Mouse (Mus musculus) embryonic facial prominence, embryonic 12.5 days (tissue): ENCODE measurements around the gene 2300003K06Rik. TPM values are rescaled to one million over a fixed set of nuclear protein-coding genes. Genes with fewer than 3 reads are reported as not detected.
"Not testable (repeated sequence)": the region's sequence is repeated elsewhere in the genome, so short reads cannot be mapped to it uniquely, and the experiment has no call there.

ENCODE experiments used
- ATAC-seq: fragments of 200-750 bp; cut with Nextera tagmentation; 2 replicates; pipeline ENCODE4 v1.8.0; 2017; ENCODE audit not compliant: insufficient number of reproducible peaks, insufficient read depth, low FRiP score, low TSS enrichment
- H3K27ac ChIP-seq: fragments of 300-500 bp; sonication (generic); 2 replicates; pipeline ENCODE4 v1.5.1; 2016; ENCODE audit warnings: mild to moderate bottlenecking
- H3K27me3 ChIP-seq: fragments of 300-500 bp; sonication (generic); 2 replicates; pipeline ENCODE4 v1.6.1; 2016; ENCODE audit warnings: mild to moderate bottlenecking, moderate library complexity
- H3K36me3 ChIP-seq: fragments of 300-500 bp; sonication (generic); 2 replicates; pipeline ENCODE4 v1.6.1; 2016; ENCODE audit warnings: mild to moderate bottlenecking
- H3K4me1 ChIP-seq: fragments of 300-500 bp; sonication (generic); 2 replicates; pipeline ENCODE4 v1.6.1; 2016
- H3K4me2 ChIP-seq: fragments of 300-500 bp; sonication (generic); replicated peaks from 2 replicates; pipeline ENCODE4 v1.6.1; 2016; ENCODE audit warnings: mild to moderate bottlenecking, moderate library complexity
- H3K4me3 ChIP-seq: fragments of 300-500 bp; sonication (generic); 2 replicates; pipeline ENCODE4 v1.5.1; 2016; ENCODE audit warnings: mild to moderate bottlenecking
- H3K9ac ChIP-seq: fragments of 300-500 bp; sonication (generic); 2 replicates; pipeline ENCODE4 v1.6.1; 2016; ENCODE audit warnings: mild to moderate bottlenecking, moderate library complexity
- H3K9me3 ChIP-seq: fragments of 300-500 bp; sonication (generic); 2 replicates; pipeline ENCODE4 v1.6.1; 2016; ENCODE audit warnings: mild to moderate bottlenecking, moderate library complexity
- WGBS: fragments of 180-500 bp; shearing (Covaris S2); methylation state at CpG from one replicate; pipeline ENCODE4 v1.1.7; 2016; 5-methylcytosine and 5-hydroxymethylcytosine counted together
- polyA plus RNA-seq: library from polyadenylated mRNA; unstranded; fragments of >200 nt; fragmentation: Nextera tagmentation; extraction: Ambion mirVana; gene quantifications from 2 replicates; pipeline ENCODE4 v1.2.1, GENCODE M21; 2016

Gene 2300003K06Rik
- not detected in 2 replicates for polyA plus RNA-seq

DNA sequence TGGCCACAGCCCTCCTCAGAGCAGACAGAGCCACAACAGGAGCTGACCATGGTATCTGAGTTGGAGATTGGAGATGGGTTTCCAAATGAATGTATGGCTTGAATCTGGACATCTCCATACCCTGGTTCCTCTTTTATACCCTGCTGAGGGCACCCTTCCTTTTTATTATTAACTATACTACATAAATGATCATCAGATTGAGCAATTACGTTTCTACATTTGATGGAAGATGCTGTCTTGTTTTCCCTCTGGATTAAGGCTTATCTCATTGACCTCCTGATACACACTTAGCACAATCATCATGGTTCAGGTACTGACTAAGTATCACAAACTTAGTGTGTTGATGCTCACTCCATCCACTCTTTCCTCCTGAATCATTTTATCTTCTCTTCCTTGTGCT, at the start of gene 2300003K06Rik:
Gene 2300003K06Rik (minus strand): TSS at position 101 of the 400 bp plus-strand sequence.
- Histone ChIP-seq H3K27ac (no peak within 1 kb of the TSS), H3K4me1 (no peaks in the 10 kb centered on the region), H3K9ac (no peak within 1 kb of the TSS), H3K27me3 (no peaks in the 10 kb centered on the region), H3K4me3 (no peak within 1 kb of the TSS), H3K36me3 (no peaks in the 10 kb centered on the region), H3K4me2 (no peak within 1 kb of the TSS), H3K9me3 (no peaks in the 10 kb centered on the region; the same call in 1 of the 2 replicates)
- 73% methylated on average over 1 of the region's 1 CpGs for WGBS
- no peak for ATAC-seq

- H3K4me2 ChIP-seq, ATAC-seq: not testable (repeated sequence)
- WGBS, result 60% methylated on average over 1 of the region's 1 CpGs
These were observed 41.0 kb upstream of the 2300003K06Rik start, which contains the start of gene Gm11567 for GRCm38 (mm10) chr11:99878887-99879286. Gm11567 (plus strand) TSS chr11:99879187.

GRCm38 (mm10) chr11:99873089-99873488, 35.2 kb upstream of the 2300003K06Rik start, which contains the start of gene Krtap9-1:
Krtap9-1 (plus strand) TSS chr11:99873389.
- not testable (repeated sequence) for H3K27me3 ChIP-seq, H3K9ac ChIP-seq, H3K4me2 ChIP-seq, ATAC-seq, H3K27ac ChIP-seq, H3K9me3 ChIP-seq, H3K4me3 ChIP-seq, H3K36me3 ChIP-seq, H3K4me1 ChIP-seq
- 57% methylated on average over 1 of the region's 1 CpGs for WGBS

More at GRCm38 (mm10) chr11:99878887-99879286, 41.0 kb upstream of the 2300003K06Rik start, which contains the start of gene Gm11567:
- H3K27ac ChIP-seq, H3K4me3 ChIP-seq, H3K27me3 ChIP-seq, H3K9me3 ChIP-seq, H3K9ac ChIP-seq, H3K36me3 ChIP-seq, H3K4me1 ChIP-seq: not testable (repeated sequence)

GRCm38 (mm10) chr11:99864176-99864575, 26.3 kb upstream of the 2300003K06Rik start, which contains the start of gene Gm11559:
Gm11559 (plus strand) TSS chr11:99864476.
- H3K36me3 ChIP-seq, H3K4me1 ChIP-seq, H3K4me3 ChIP-seq, H3K9me3 ChIP-seq, H3K27ac ChIP-seq, H3K9ac ChIP-seq, H3K27me3 ChIP-seq, ATAC-seq, H3K4me2 ChIP-seq: not testable (repeated sequence)
- 76% methylated on average over 1 of the region's 1 CpGs for WGBS

- no peak for ATAC-seq
- H3K4me1 ChIP-seq, result no peaks in the 10 kb centered on the region
- no peak overlapping the region for H3K4me3 ChIP-seq
- 74% methylated on average over 2 of the region's 2 CpGs for WGBS
- H3K27ac ChIP-seq, result no peak overlapping the region
- H3K9me3 ChIP-seq, result no peaks in the 10 kb centered on the region
- no peaks in the 10 kb centered on the region for H3K36me3 ChIP-seq
- no peaks in the 10 kb centered on the region for H3K27me3 ChIP-seq
- H3K9ac ChIP-seq, result no peak overlapping the region
- no peak overlapping the region for H3K4me2 ChIP-seq
These were observed 20.9 kb upstream of the 2300003K06Rik start for GRCm38 (mm10) chr11:99858761-99859160.

DNA sequence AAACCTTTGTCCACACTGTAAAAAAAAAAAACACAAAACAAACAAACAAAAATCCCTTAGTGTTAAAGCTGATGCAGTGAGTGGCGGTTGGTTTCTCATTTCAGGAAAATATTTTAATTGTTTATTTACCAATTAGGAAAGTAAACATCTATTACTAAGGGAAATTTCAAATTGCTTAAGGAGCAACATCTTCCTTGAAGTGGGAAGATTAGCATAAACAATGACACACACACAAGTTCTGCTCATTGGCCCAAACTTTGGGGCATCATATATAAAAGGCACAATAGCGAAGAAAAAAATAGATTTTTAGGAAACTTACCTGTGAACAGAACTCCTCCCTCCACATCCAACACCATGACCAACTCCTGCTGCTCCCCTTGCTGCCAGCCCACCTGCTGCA, 19.8 kb upstream of the 2300003K06Rik start, which contains the start of gene Gm11568:
Gene Gm11568 (plus strand): TSS at position 301 of the 400 bp plus-strand sequence.
- Histone ChIP-seq H3K27ac (no peak within 1 kb of the TSS), H3K9me3 (no peaks in the 10 kb centered on the region), H3K4me1 (no peaks in the 10 kb centered on the region), H3K36me3 (no peaks in the 10 kb centered on the region), H3K9ac (no peak within 1 kb of the TSS), H3K27me3 (no peaks in the 10 kb centered on the region), H3K4me3 (no peak within 1 kb of the TSS), H3K4me2 (no peak within 1 kb of the TSS)
- no peak for ATAC-seq
- 82% methylated on average over 2 of the region's 2 CpGs for WGBS

DNA sequence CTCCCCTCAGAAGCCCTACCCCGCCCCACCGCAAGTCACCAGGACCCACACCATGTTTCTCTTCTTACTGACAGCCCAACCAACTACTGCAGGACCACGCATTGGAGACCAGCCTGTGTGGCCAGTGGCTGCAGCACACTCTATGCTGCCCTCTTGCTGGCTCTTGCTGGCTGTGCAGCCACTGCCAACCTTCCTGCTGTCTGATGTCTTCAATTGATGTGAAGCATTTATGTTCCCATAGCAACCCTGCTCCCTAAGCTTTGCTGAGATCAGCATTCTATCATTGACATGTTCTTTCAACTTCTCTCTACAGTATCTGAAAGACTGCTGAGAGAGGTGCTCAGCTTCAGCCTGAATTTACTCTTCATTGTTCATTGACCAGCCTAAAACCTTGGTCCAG, 16.3 kb upstream of the 2300003K06Rik start:
- Histone ChIP-seq H3K27ac (no peak overlapping the region), H3K4me1 (no peaks in the 10 kb centered on the region), H3K36me3 (no peaks in the 10 kb centered on the region), H3K9ac (no peak overlapping the region), H3K4me3 (no peak overlapping the region), H3K27me3 (no peaks in the 10 kb centered on the region), H3K4me2 (no peak overlapping the region), H3K9me3 (no peaks in the 10 kb centered on the region)
- 57% methylated on average over 3 of the region's 3 CpGs for WGBS
- no peak for ATAC-seq

GRCm38 (mm10) chr11:99851508-99851907, 13.6 kb upstream of the 2300003K06Rik start, which contains the start of gene Krtap4-16:
Krtap4-16 (minus strand) TSS chr11:99851608.
- Histone ChIP-seq H3K27ac (no peak within 1 kb of the TSS), H3K27me3 (no peaks in the 10 kb centered on the region), H3K9me3 (no peaks in the 10 kb centered on the region), H3K9ac (no peak within 1 kb of the TSS), H3K4me3 (no peak within 1 kb of the TSS), H3K4me1 (no peaks in the 10 kb centered on the region), H3K36me3 (no peaks in the 10 kb centered on the region), H3K4me2 (no peak within 1 kb of the TSS)
- no peak for ATAC-seq

DNA sequence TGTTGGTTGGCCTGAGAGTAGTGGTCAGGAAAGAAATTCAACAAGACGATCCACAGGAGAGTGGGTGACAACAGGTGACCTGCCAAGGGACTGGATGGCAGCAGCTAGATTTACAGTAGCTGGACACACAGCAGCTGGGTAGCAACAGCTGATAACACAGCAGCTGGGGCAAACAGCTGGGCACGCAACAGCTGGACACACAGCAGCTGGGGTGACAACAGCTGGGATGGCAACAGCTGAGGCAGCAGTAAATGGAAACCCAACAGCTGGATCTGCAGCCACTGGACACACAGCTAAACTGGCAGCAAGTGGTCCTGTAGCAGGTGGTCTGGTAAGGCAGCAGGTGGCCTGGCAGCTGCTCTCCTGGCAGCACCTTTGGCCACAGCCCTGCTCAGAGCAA, 8.9 kb upstream of the 2300003K06Rik start:
- ATAC-seq, result no peak
- no peak overlapping the region for H3K4me3 ChIP-seq
- no peaks in the 10 kb centered on the region for H3K4me1 ChIP-seq
- H3K27me3 ChIP-seq, result no peaks in the 10 kb centered on the region
- H3K9ac ChIP-seq, result no peak overlapping the region
- WGBS, result 86% methylated on average over 2 of the region's 2 CpGs
- no peaks in the 10 kb centered on the region for H3K9me3 ChIP-seq
- no peak overlapping the region for H3K27ac ChIP-seq
- H3K36me3 ChIP-seq, result no peaks in the 10 kb centered on the region
- no peak overlapping the region for H3K4me2 ChIP-seq

DNA sequence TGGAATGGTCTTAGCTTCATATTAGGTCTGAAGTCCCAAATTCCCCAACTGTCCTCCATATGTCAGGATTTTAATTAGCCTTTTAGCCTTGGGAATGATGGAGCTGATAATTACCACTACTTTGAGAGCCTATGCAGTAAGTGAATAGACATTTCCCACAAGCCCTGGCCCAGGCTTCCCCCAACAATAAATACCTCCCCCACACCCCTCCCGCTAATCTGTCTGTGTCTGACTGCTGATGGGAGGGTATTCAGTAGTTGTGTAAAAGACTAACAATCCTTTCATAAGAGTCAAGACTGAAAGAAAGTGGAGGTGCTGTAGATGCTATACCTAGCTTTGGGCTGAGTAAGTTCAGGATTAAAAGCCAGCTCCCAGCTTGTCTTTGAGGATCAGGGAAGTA, 4.3 kb upstream of the 2300003K06Rik start:
- Histone ChIP-seq H3K27me3 (no peaks in the 10 kb centered on the region), H3K36me3 (no peaks in the 10 kb centered on the region), H3K4me1 (no peaks in the 10 kb centered on the region), H3K4me2 (no peak overlapping the region), H3K4me3 (no peak overlapping the region), H3K9me3 (no peaks in the 10 kb centered on the region; the same call in 1 of the 2 replicates), H3K9ac (no peak overlapping the region), H3K27ac (no peak overlapping the region)
- no peak for ATAC-seq
- WGBS, result 93% methylated on average over 1 of the region's 1 CpGs

DNA sequence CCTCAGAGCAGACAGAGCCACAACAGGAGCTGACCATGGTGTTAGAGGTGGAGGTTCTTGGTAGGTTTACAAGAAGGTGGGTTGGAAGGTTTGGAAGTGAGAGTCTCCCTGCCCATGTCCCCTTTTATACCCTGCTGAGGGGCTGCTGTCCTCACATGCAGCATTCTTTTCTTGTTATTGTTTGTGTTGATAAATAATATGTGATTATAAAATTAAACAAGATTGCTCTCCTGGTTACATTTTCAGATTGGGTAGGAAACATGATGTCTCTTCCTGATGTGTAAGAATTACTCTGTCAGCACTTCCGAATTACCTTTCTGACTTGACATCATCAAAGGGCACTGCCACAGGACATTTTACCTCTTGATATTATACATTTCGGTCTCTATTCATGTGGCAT, 22.3 kb downstream of the 2300003K06Rik start, which contains the start of gene Gm11564:
Gene Gm11564 (minus strand): TSS at position 101 of the 400 bp plus-strand sequence.
- H3K4me1 ChIP-seq, H3K27me3 ChIP-seq, ATAC-seq, H3K4me3 ChIP-seq, H3K36me3 ChIP-seq, H3K9me3 ChIP-seq, H3K4me2 ChIP-seq, H3K9ac ChIP-seq, H3K27ac ChIP-seq: not testable (repeated sequence)
- 84% methylated on average over 2 of the region's 2 CpGs for WGBS

GRCm38 (mm10) chr11:99809792-99810191, 28.1 kb downstream of the 2300003K06Rik start, which contains the start of gene Krtap4-13:
Krtap4-13 (minus strand) TSS chr11:99809892.
- not testable (repeated sequence) for H3K4me2 ChIP-seq

More at GRCm38 (mm10) chr11:99809792-99810191, 28.1 kb downstream of the 2300003K06Rik start, which contains the start of gene Krtap4-13:
- H3K27me3 ChIP-seq, H3K9me3 ChIP-seq, H3K4me3 ChIP-seq, ATAC-seq, H3K36me3 ChIP-seq, H3K27ac ChIP-seq, H3K4me1 ChIP-seq, H3K9ac ChIP-seq: not testable (repeated sequence)
